Comparison of ENCODE assay signal across 8 mouse cellular contexts in the genomic region with DNA sequence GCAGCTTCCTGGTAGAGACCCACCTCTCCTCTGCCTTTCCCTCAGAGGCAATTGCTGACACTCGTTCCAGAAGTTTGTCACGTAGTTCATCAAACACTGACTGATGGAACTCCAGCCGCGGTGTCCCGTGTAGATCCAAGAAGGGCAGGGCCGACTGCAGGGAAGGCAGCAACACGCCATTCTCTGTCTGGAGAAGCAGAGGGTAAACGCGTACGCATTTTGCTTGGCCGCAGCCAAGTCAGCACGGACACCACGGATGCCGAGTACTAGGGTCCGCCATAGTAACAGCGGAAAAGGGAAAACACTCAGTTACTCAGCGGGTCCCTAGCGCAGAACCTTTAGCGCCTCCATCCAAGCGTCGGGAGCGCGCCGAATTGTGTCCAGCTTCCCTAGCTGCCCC. TPM values are rescaled to one million over a fixed set of nuclear protein-coding genes. Genes with fewer than 3 reads are reported as not detected.
DNase-seq lines count a peak whose midpoint lies in the region; ATAC-seq and TF ChIP-seq lines count a peak whose summit lies in the region.

No protein-coding gene starts in this region.

- peak overlapping the region; percentile 41 for H3ac ChIP-seq in myocyte (ENCODE audit: control insufficient read depth, insufficient read length)

- peak overlapping the region; percentile 74 for H3K4me2 ChIP-seq in embryonic facial prominence, embryonic 14.5 days (ENCODE audit: low read depth, low read length)
- H3K4me2 ChIP-seq in intestine, embryonic 16.5 days (ENCODE audit: low read depth, low read length) = peak overlapping the region; percentile 90
- H3K4me2 ChIP-seq in myocyte (ENCODE audit: low read depth) = peak overlapping the region; percentile 96

- no peak for ATAC-seq in embryonic facial prominence, embryonic 14.5 days (ENCODE audit: low read depth)
- no peak; the same call in none of the 2 replicates for ATAC-seq in intestine, embryonic 16.5 days
- no peak for ATAC-seq in activated CD4-positive, CD25-positive, alpha-beta regulatory T cell, adult 4 months

- H3K79me2 ChIP-seq in liver, adult 2 months (ENCODE audit: control insufficient read depth, insufficient read depth, low read length) = peaks cover 16% of the 10 kb centered on the region; the same call in 1 of the 2 replicates
- peaks cover 34% of the 10 kb centered on the region for H3K79me2 ChIP-seq in myocyte (ENCODE audit: control insufficient read depth, insufficient read depth)

- peaks cover 10% of the 10 kb centered on the region for H3K4me1 ChIP-seq in liver, adult 2 months (ENCODE audit: control insufficient read depth, insufficient read depth, low read length)
- H3K4me1 ChIP-seq in embryonic facial prominence, embryonic 14.5 days (ENCODE audit: control insufficient read depth, insufficient read depth, low read length) = peaks cover 11% of the 10 kb centered on the region
- peaks cover 18% of the 10 kb centered on the region for H3K4me1 ChIP-seq in intestine, embryonic 16.5 days (ENCODE audit: control insufficient read depth, insufficient read depth, low read length)

- no peak for TF ChIP-seq POLR2A in liver, adult 2 months (IDR thresholded peaks at IDR 0.05; ENCODE audit: extremely low read depth, insufficient read depth, low read length)
- TF ChIP-seq POLR2A in myocyte (IDR thresholded peaks at IDR 0.05; ENCODE audit: insufficient read length, low read depth) = no peak

- H3K27me3 ChIP-seq in liver, adult 2 months (ENCODE audit: control insufficient read depth, insufficient read depth, low read length) = no peaks in the 10 kb centered on the region
- no peaks in the 10 kb centered on the region for H3K27me3 ChIP-seq in embryonic facial prominence, embryonic 14.5 days (replicated peaks; ENCODE audit: control insufficient read depth, insufficient read depth, low read length)
- no peaks in the 10 kb centered on the region for H3K27me3 ChIP-seq in intestine, embryonic 16.5 days (replicated peaks; ENCODE audit: control insufficient read depth, insufficient read depth, low read length)
- no peaks in the 10 kb centered on the region for H3K27me3 ChIP-seq in myocyte (ENCODE audit: control insufficient read depth, insufficient read depth, insufficient read length)

- H3K36me3 ChIP-seq in liver, adult 2 months (ENCODE audit: control insufficient read depth, insufficient read depth, low read length) = peaks cover 2% of the 10 kb centered on the region; the same call in 1 of the 2 replicates
- peaks cover 31% of the 10 kb centered on the region for H3K36me3 ChIP-seq in embryonic facial prominence, embryonic 14.5 days (ENCODE audit: control insufficient read depth, insufficient read depth, low read length)
- peaks cover 7% of the 10 kb centered on the region; the same call in 1 of the 2 replicates for H3K36me3 ChIP-seq in intestine, embryonic 16.5 days (ENCODE audit: control insufficient read depth, insufficient read depth, low read length)
- peaks cover 9% of the 10 kb centered on the region for H3K36me3 ChIP-seq in myocyte (ENCODE audit: control insufficient read depth, insufficient read depth)

- no peak for DNase-seq in liver, adult 2 months (ENCODE audit: extremely low read depth, low read depth, low spot score)
- no peak for DNase-seq in liver
- DNase-seq in embryonic facial prominence, embryonic 14.5 days (ENCODE audit: low spot score) = no peak
- no peak for DNase-seq in cerebellum, postnatal 4 days (ENCODE audit: low spot score in 2 of 2)
- DNase-seq in layer of hippocampus, adult 8-10 months (ENCODE audit: low spot score in 2 of 2) = no peak

- WGBS in liver, adult 2 months = under 1% methylated on average over 24 of the region's 24 CpGs
- WGBS in embryonic facial prominence, embryonic 14.5 days = under 1% methylated on average over 22 of the region's 24 CpGs
- WGBS in intestine, embryonic 16.5 days = under 1% methylated on average over 24 of the region's 24 CpGs

- peak overlapping the region; percentile 94 for H3K4me3 ChIP-seq in liver, adult 2 months (ENCODE audit: insufficient read depth, low read depth, low read length)
- peak overlapping the region; percentile 85 for H3K4me3 ChIP-seq in embryonic facial prominence, embryonic 14.5 days (ENCODE audit: low read depth, low read length)
- H3K4me3 ChIP-seq in intestine, embryonic 16.5 days (ENCODE audit: low read length) = peak overlapping the region; percentile 96
- peak overlapping the region; percentile 96 for H3K4me3 ChIP-seq in myocyte

- no peaks in the 10 kb centered on the region for H3K9me3 ChIP-seq in embryonic facial prominence, embryonic 14.5 days (ENCODE audit: control insufficient read depth, low read length)
- H3K9me3 ChIP-seq in intestine, embryonic 16.5 days (ENCODE audit: control insufficient read depth, low read length) = no peaks in the 10 kb centered on the region

- peak overlapping the region; percentile 76 for H3K27ac ChIP-seq in liver, adult 2 months (replicated peaks; ENCODE audit: insufficient read depth, low read depth, low read length)
- peak overlapping the region; percentile 91 for H3K27ac ChIP-seq in embryonic facial prominence, embryonic 14.5 days (replicated peaks; ENCODE audit: low read depth, low read length)
- H3K27ac ChIP-seq in intestine, embryonic 16.5 days (ENCODE audit: low read length) = peak overlapping the region; percentile 84

- TF ChIP-seq CTCF in liver, adult 2 months (IDR thresholded peaks at IDR 0.05; ENCODE audit: low read depth, low read length) = no peak

- peak overlapping the region; percentile 95 for H3K9ac ChIP-seq in liver, adult 2 months (ENCODE audit: low read depth, low read length)
- H3K9ac ChIP-seq in embryonic facial prominence, embryonic 14.5 days (ENCODE audit: low read depth, low read length) = peak overlapping the region; percentile 88
- H3K9ac ChIP-seq in intestine, embryonic 16.5 days (ENCODE audit: low read depth, low read length) = peak overlapping the region; percentile 97

TF ChIP-seq in myocyte, 11 proteins besides CTCF, POLR2A, EP300 and RAD21 (continues in another document):
- TF ChIP-seq USF1 (IDR thresholded peaks at IDR 0.05; ENCODE audit: low read depth) = no peak
- TF ChIP-seq MAX (IDR thresholded peaks at IDR 0.05; ENCODE audit: low read depth) = no peak
- TF ChIP-seq REST (IDR thresholded peaks at IDR 0.05; ENCODE audit: insufficient read depth, insufficient read length) = no peak
- no peak for TF ChIP-seq E2F4 (IDR thresholded peaks at IDR 0.05; ENCODE audit: insufficient read depth)
- TF ChIP-seq TCF3 (IDR thresholded peaks at IDR 0.05; ENCODE audit: insufficient read length, low read depth) = no peak
- no peak for TF ChIP-seq TCF12 (IDR thresholded peaks at IDR 0.05; ENCODE audit: insufficient read depth, poor library complexity, severe bottlenecking)
- no peak for TF ChIP-seq MYOD1 (IDR thresholded peaks at IDR 0.05; ENCODE audit: control insufficient read depth in 1 of 3, insufficient read length in 2 of 3, low read depth in 2 of 3)
- no peak for TF ChIP-seq POLR2AphosphoS2 (IDR thresholded peaks at IDR 0.05; ENCODE audit: insufficient read length, low read depth)

RNA-seq across cellular contexts. Expression of a gene that starts 0.6 kb away (rescaled TPM):
- 18.4 and 19.1 TPM in 2 replicates for total RNA-seq in liver, adult 2 months (2014; rRNA removed)
- polyA plus RNA-seq in liver, adult 2 months (2012; rRNA removed) = 22.4 and 27.5 TPM in 2 replicates
- polyA plus RNA-seq in embryonic facial prominence, embryonic 14.5 days (2014; fragmentation: Nextera tagmentation; extraction: Ambion mirVana) = 76.8 and 94.4 TPM in 2 replicates
- polyA plus RNA-seq in intestine, embryonic 16.5 days (2015; fragmentation: Nextera tagmentation; extraction: Ambion mirVana) = 99.9 and 102 TPM in 2 replicates
- polyA plus RNA-seq in myocyte (2012; fragmentation: generic; extraction: Trizol) = 55.8 TPM
- polyA plus RNA-seq in activated CD4-positive, CD25-positive, alpha-beta regulatory T cell, adult 4 months (2017; shearing (Covaris generic)) = 10 to 100 TPM; 41.1 to 49.1 TPM
- total RNA-seq in layer of hippocampus, adult 8-10 months (2022) = 10 to 100 TPM; 56.7 to 64.9 (median 64.0) TPM

RNA-seq across cellular contexts. Expression of a gene that starts 3.8 kb away (rescaled TPM):
- total RNA-seq in liver, adult 2 months (2014; rRNA removed) = not detected in 2 replicates
- polyA plus RNA-seq in liver, adult 2 months (2012; rRNA removed) = not detected in 2 replicates
- not detected in 2 replicates for polyA plus RNA-seq in embryonic facial prominence, embryonic 14.5 days (2014; fragmentation: Nextera tagmentation; extraction: Ambion mirVana)
- polyA plus RNA-seq in intestine, embryonic 16.5 days (2015; fragmentation: Nextera tagmentation; extraction: Ambion mirVana) = not detected in 2 replicates
- not detected for polyA plus RNA-seq in myocyte (2012; fragmentation: generic; extraction: Trizol)
- not detected for polyA plus RNA-seq in activated CD4-positive, CD25-positive, alpha-beta regulatory T cell, adult 4 months (2017; shearing (Covaris generic))
- under 1 TPM in 2 of 4 experiments, not detected in 2; 0.27 to 0.29 TPM for total RNA-seq in layer of hippocampus, adult 8-10 months (2022)

RNA-seq across cellular contexts. Expression of a gene that starts 7.9 kb away (rescaled TPM):
- total RNA-seq in liver, adult 2 months (2014; rRNA removed) = not detected in 2 replicates
- 0.07 TPM in 1 of 2 replicates, not detected in the other for polyA plus RNA-seq in liver, adult 2 months (2012; rRNA removed)
- polyA plus RNA-seq in embryonic facial prominence, embryonic 14.5 days (2014; fragmentation: Nextera tagmentation; extraction: Ambion mirVana) = not detected in 2 replicates
- 0.12 and 0.62 TPM in 2 replicates for polyA plus RNA-seq in intestine, embryonic 16.5 days (2015; fragmentation: Nextera tagmentation; extraction: Ambion mirVana)
- 0.48 TPM for polyA plus RNA-seq in myocyte (2012; fragmentation: generic; extraction: Trizol)
- polyA plus RNA-seq in activated CD4-positive, CD25-positive, alpha-beta regulatory T cell, adult 4 months (2017; shearing (Covaris generic)) = not detected
- not detected for total RNA-seq in layer of hippocampus, adult 8-10 months (2022)

RNA-seq across cellular contexts. Expression of a gene that starts 13.8 kb away (rescaled TPM):
- 80.5 and 129 TPM in 2 replicates for total RNA-seq in liver, adult 2 months (2014; rRNA removed)
- polyA plus RNA-seq in liver, adult 2 months (2012; rRNA removed) = 253 and 254 TPM in 2 replicates
- polyA plus RNA-seq in embryonic facial prominence, embryonic 14.5 days (2014; fragmentation: Nextera tagmentation; extraction: Ambion mirVana) = 429 and 461 TPM in 2 replicates
- 635 and 699 TPM in 2 replicates for polyA plus RNA-seq in intestine, embryonic 16.5 days (2015; fragmentation: Nextera tagmentation; extraction: Ambion mirVana)
- polyA plus RNA-seq in myocyte (2012; fragmentation: generic; extraction: Trizol) = 359 TPM
- polyA plus RNA-seq in activated CD4-positive, CD25-positive, alpha-beta regulatory T cell, adult 4 months (2017; shearing (Covaris generic)) = 100 to 1,000 TPM; 110 to 150 TPM
- 100 to 1,000 TPM; 303 to 348 (median 313) TPM for total RNA-seq in layer of hippocampus, adult 8-10 months (2022)

RNA-seq across cellular contexts. Expression of a gene that starts 14.0 kb away (rescaled TPM):
- total RNA-seq in liver, adult 2 months (2014; rRNA removed) = 4.6 TPM in 2 replicates
- polyA plus RNA-seq in liver, adult 2 months (2012; rRNA removed) = 4.3 and 7.0 TPM in 2 replicates
- polyA plus RNA-seq in embryonic facial prominence, embryonic 14.5 days (2014; fragmentation: Nextera tagmentation; extraction: Ambion mirVana) = 7.5 and 7.8 TPM in 2 replicates
- polyA plus RNA-seq in intestine, embryonic 16.5 days (2015; fragmentation: Nextera tagmentation; extraction: Ambion mirVana) = 23.0 and 23.4 TPM in 2 replicates
- polyA plus RNA-seq in myocyte (2012; fragmentation: generic; extraction: Trizol) = 9.2 TPM
- polyA plus RNA-seq in activated CD4-positive, CD25-positive, alpha-beta regulatory T cell, adult 4 months (2017; shearing (Covaris generic)) = 10 to 100 TPM; 51.4 to 89.5 TPM
- 1 to 10 TPM; 2.2 to 4.6 (median 2.8) TPM for total RNA-seq in layer of hippocampus, adult 8-10 months (2022)
